Mouse (Mus musculus) small intestine, adult 2 months (tissue): ENCODE data around the gene Cdkn1c.

ENCODE experiments used
- CTCF ChIP-seq: fragments of 200-500 bp; IDR thresholded peaks from 2 replicates; pipeline ENCODE4 v1.5.1; 2012; ENCODE audit warnings: low read depth, mild to moderate bottlenecking, control low read depth, inconsistent platforms, low read length, moderate library complexity, mixed read lengths; ENCODE audit not compliant: insufficient replicate concordance, insufficient read length; ENCODE audit errors: extremely low read depth
- POLR2A ChIP-seq: fragments of 200-500 bp; IDR thresholded peaks from 2 replicates; pipeline ENCODE4 v1.6.1; 2012; ENCODE audit warnings: low read depth, mild to moderate bottlenecking, control low read depth, inconsistent platforms, low read length, moderate library complexity

DNA sequence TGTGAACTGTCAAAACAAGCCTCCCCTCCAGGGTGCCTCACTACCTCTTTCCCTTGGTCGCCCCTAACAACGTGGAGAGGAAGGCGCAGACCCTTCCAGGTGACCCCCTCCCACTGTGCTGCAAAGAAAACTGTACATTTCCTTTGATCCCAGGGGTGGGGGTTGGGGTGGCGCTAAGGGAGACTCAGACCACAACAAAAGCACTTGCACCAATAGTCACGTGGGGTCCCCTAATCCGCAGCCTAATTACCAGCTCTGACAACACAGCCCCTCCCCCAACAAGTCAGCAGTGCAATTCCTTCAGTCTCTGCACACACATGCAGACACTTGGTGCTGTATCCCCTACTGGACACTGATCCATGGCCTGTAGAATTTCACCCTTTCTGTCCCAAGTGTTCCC, 6.9 kb upstream of the Cdkn1c start:
- TF ChIP-seq CTCF: no peak
- TF ChIP-seq POLR2A: no peak
